Mouse (Mus musculus): ENCODE data around the gene Nfkb2.

Gene Nfkb2

GRCm38 (mm10) chr19:46358381-46358780, 54.3 kb downstream of the Nfkb2 start:
- in situ Hi-C loops (cut with MboI; ENCODE audit: low pct_unique_long_range_greater_than_20kb in 1 of 2, low sequenced_read_pairs in 2 of 2, unreplicated experiment in 1 of 2), result no loop called here

Measured in mouse embryonic stem cell (cell line).